Mouse (Mus musculus) neural tube, embryonic 11.5 days (tissue): ENCODE results near the gene Abcc3. TPM values are rescaled to one million over a fixed set of nuclear protein-coding genes. Genes with fewer than 3 reads are reported as not detected.

Experiments used
- ATAC-seq: fragments of 200-750 bp; cut with Nextera tagmentation; 2 replicates; pipeline ENCODE4 v1.8.0; 2017; ENCODE audit warnings: moderate number of reproducible peaks, mild to moderate bottlenecking, moderate TSS enrichment, moderate library complexity; ENCODE audit not compliant: insufficient read depth, low FRiP score, low TSS enrichment
- DNase-seq: peaks from one replicate; pipeline ENCODE4 v3.0.0-alpha.2; 2015; ENCODE audit warnings: low spot score
- H3K27ac ChIP-seq: fragments of 300-500 bp; sonication (generic); 2 replicates; pipeline ENCODE4 v1.5.1; 2014; ENCODE audit warnings: low read depth, mild to moderate bottlenecking, low read length
- H3K27me3 ChIP-seq: fragments of 300-500 bp; sonication (generic); 2 replicates; pipeline ENCODE4 v1.6.1; 2014; ENCODE audit warnings: mild to moderate bottlenecking, low read length, mixed read lengths; ENCODE audit not compliant: control insufficient read depth, insufficient read depth
- H3K36me3 ChIP-seq: fragments of 300-500 bp; sonication (generic); 2 replicates; pipeline ENCODE4 v1.6.1; 2014; ENCODE audit warnings: mild to moderate bottlenecking, low read length, moderate library complexity, mixed read lengths; ENCODE audit not compliant: control insufficient read depth, insufficient read depth
- H3K4me1 ChIP-seq: fragments of 300-500 bp; sonication (generic); 2 replicates; pipeline ENCODE4 v1.6.1; 2014; ENCODE audit warnings: low read length, mixed read lengths; ENCODE audit not compliant: control insufficient read depth, insufficient read depth
- H3K4me2 ChIP-seq: fragments of 300-500 bp; sonication (generic); 2 replicates; pipeline ENCODE4 v1.6.1; 2014; ENCODE audit warnings: low read depth, mild to moderate bottlenecking, moderate library complexity
- H3K4me3 ChIP-seq: fragments of 300-500 bp; sonication (generic); 2 replicates; pipeline ENCODE4 v1.5.1; 2014; ENCODE audit warnings: low read depth, low read length
- H3K9ac ChIP-seq: fragments of 300-500 bp; sonication (generic); 2 replicates; pipeline ENCODE4 v1.6.1; 2014; ENCODE audit warnings: mild to moderate bottlenecking, low read length
- H3K9me3 ChIP-seq: fragments of 300-500 bp; sonication (generic); 2 replicates; pipeline ENCODE4 v1.6.1; 2016; ENCODE audit warnings: low read length; ENCODE audit not compliant: control insufficient read depth
- WGBS: fragments of 180-500 bp; shearing (Covaris S2); extraction: QIAGEN DNeasy Blood & Tissue Kit; methylation state at CpG from one replicate; pipeline ENCODE4 v1.1.7; 2014; 5-methylcytosine and 5-hydroxymethylcytosine counted together
- polyA plus RNA-seq: library from polyadenylated mRNA; unstranded; fragments of >200 nt; fragmentation: Nextera tagmentation; extraction: Ambion mirVana; gene quantifications from 2 replicates; pipeline ENCODE4 v1.2.1, GENCODE M21; 2014

The Abcc3 gene
- polyA plus RNA-seq, 1 experiment from 2014 or later: 0.60 TPM

GRCm38 (mm10) chr11:94342114-94342905, 50.5 kb downstream of the Abcc3 start:
- Histone ChIP-seq H3K4me1 (peaks cover 33% of the 10 kb centered on the region), H3K27ac (peak overlapping the region; percentile 15; the same call in 1 of the 2 replicates), H3K36me3 (peaks cover 8% of the 10 kb centered on the region), H3K27me3 (no peaks in the 10 kb centered on the region), H3K4me3 (no peak overlapping the region), H3K4me2 (no peak overlapping the region), H3K9ac (peak overlapping the region; percentile 14), H3K9me3 (no peaks in the 10 kb centered on the region)
- ATAC-seq: peak; percentile 50
- 9% methylated on average over 13 of the region's 13 CpGs for WGBS
- peak; percentile 47 for DNase-seq

GRCm38 (mm10) chr11:94340948-94341933, 51.6 kb downstream of the Abcc3 start:
- no peak for DNase-seq
- Histone ChIP-seq H3K9me3 (no peaks in the 10 kb centered on the region), H3K27me3 (no peaks in the 10 kb centered on the region), H3K9ac (peak overlapping the region; percentile 14; the same call in 1 of the 2 replicates), H3K36me3 (peaks cover 8% of the 10 kb centered on the region), H3K4me2 (no peak overlapping the region), H3K4me1 (peaks cover 33% of the 10 kb centered on the region), H3K4me3 (no peak overlapping the region), H3K27ac (no peak overlapping the region)
- 56% methylated on average over 10 of the region's 10 CpGs for WGBS
- ATAC-seq: no peak

- no peak overlapping the region for H3K4me3 ChIP-seq
- H3K27ac ChIP-seq: no peak overlapping the region
- no peaks in the 10 kb centered on the region for H3K9me3 ChIP-seq
- WGBS: 58% methylated on average over 18 of the region's 18 CpGs
- DNase-seq (peak; percentile 77), ATAC-seq (peak; percentile 40; the same call in 1 of the 2 replicates)
- H3K9ac ChIP-seq: no peak overlapping the region
- no peak overlapping the region for H3K4me2 ChIP-seq
- H3K4me1 ChIP-seq: peaks cover 33% of the 10 kb centered on the region
- no peaks in the 10 kb centered on the region for H3K27me3 ChIP-seq
- peaks cover 8% of the 10 kb centered on the region for H3K36me3 ChIP-seq
These were observed 52.8 kb downstream of the Abcc3 start for GRCm38 (mm10) chr11:94339732-94340585.

- no peaks in the 10 kb centered on the region for H3K27me3 ChIP-seq
- no peaks in the 10 kb centered on the region for H3K9me3 ChIP-seq
- no peak overlapping the region for H3K4me3 ChIP-seq
- peaks cover 27% of the 10 kb centered on the region for H3K4me1 ChIP-seq
- H3K27ac ChIP-seq: no peak overlapping the region
- 85% methylated on average over 2 of the region's 2 CpGs for WGBS
- H3K4me2 ChIP-seq: no peak overlapping the region
- no peak for DNase-seq
- H3K9ac ChIP-seq: no peak overlapping the region
- H3K36me3 ChIP-seq: peaks cover 12% of the 10 kb centered on the region
- no peak for ATAC-seq
These were observed 54.5 kb downstream of the Abcc3 start for GRCm38 (mm10) chr11:94338347-94338746.

GRCm38 (mm10) chr11:94336551-94336950, 56.2 kb downstream of the Abcc3 start:
- Histone ChIP-seq H3K4me2 (no peak overlapping the region), H3K27me3 (no peaks in the 10 kb centered on the region), H3K27ac (no peak overlapping the region), H3K9ac (no peak overlapping the region), H3K9me3 (no peaks in the 10 kb centered on the region), H3K36me3 (peaks cover 12% of the 10 kb centered on the region), H3K4me1 (peaks cover 9% of the 10 kb centered on the region), H3K4me3 (no peak overlapping the region)
- no peak for ATAC-seq
- no peak for DNase-seq

GRCm38 (mm10) chr11:94334386-94334968, 58.3 kb downstream of the Abcc3 start:
- ATAC-seq (no peak), DNase-seq (no peak)
- WGBS: 96% methylated on average over 8 of the region's 8 CpGs
- Histone ChIP-seq H3K27ac (no peak overlapping the region), H3K4me1 (no peaks in the 10 kb centered on the region), H3K4me3 (no peak overlapping the region), H3K9ac (no peak overlapping the region), H3K27me3 (no peaks in the 10 kb centered on the region), H3K9me3 (no peaks in the 10 kb centered on the region), H3K36me3 (peaks cover 9% of the 10 kb centered on the region), H3K4me2 (no peak overlapping the region)

- Histone ChIP-seq H3K36me3 (peaks cover 4% of the 10 kb centered on the region), H3K27ac (no peak overlapping the region), H3K4me3 (no peak overlapping the region), H3K4me2 (no peak overlapping the region), H3K9ac (no peak overlapping the region), H3K9me3 (no peaks in the 10 kb centered on the region), H3K27me3 (no peaks in the 10 kb centered on the region), H3K4me1 (0 out of 2 replicates have a peak, but pooled peaks cover 2% of the 10 kb centered on the region)
- no peak for ATAC-seq
- 95% methylated on average over 6 of the region's 6 CpGs for WGBS
- no peak for DNase-seq
These were observed 60.1 kb downstream of the Abcc3 start for GRCm38 (mm10) chr11:94332726-94333125.

- Histone ChIP-seq H3K4me1 (peaks cover 10% of the 10 kb centered on the region; the same call in 1 of the 2 replicates), H3K27me3 (no peaks in the 10 kb centered on the region), H3K9me3 (no peaks in the 10 kb centered on the region), H3K9ac (no peak overlapping the region), H3K27ac (no peak overlapping the region), H3K36me3 (peaks cover 4% of the 10 kb centered on the region), H3K4me3 (no peak overlapping the region), H3K4me2 (no peak overlapping the region)
- 93% methylated on average over 3 of the region's 3 CpGs for WGBS
- no peak for ATAC-seq
- DNase-seq: no peak
These were observed 62.6 kb downstream of the Abcc3 start for GRCm38 (mm10) chr11:94330211-94330610.
